Mouse (Mus musculus): ENCODE results near the gene Pgam5. TPM values are rescaled to one million over a fixed set of nuclear protein-coding genes. Genes with fewer than 3 reads are reported as not detected.

Pgam5 gene
- 6.4 and 16.1 TPM in 2 replicates for polyA plus RNA-seq (2012; ENCODE audit: low replicate concordance)

DNA sequence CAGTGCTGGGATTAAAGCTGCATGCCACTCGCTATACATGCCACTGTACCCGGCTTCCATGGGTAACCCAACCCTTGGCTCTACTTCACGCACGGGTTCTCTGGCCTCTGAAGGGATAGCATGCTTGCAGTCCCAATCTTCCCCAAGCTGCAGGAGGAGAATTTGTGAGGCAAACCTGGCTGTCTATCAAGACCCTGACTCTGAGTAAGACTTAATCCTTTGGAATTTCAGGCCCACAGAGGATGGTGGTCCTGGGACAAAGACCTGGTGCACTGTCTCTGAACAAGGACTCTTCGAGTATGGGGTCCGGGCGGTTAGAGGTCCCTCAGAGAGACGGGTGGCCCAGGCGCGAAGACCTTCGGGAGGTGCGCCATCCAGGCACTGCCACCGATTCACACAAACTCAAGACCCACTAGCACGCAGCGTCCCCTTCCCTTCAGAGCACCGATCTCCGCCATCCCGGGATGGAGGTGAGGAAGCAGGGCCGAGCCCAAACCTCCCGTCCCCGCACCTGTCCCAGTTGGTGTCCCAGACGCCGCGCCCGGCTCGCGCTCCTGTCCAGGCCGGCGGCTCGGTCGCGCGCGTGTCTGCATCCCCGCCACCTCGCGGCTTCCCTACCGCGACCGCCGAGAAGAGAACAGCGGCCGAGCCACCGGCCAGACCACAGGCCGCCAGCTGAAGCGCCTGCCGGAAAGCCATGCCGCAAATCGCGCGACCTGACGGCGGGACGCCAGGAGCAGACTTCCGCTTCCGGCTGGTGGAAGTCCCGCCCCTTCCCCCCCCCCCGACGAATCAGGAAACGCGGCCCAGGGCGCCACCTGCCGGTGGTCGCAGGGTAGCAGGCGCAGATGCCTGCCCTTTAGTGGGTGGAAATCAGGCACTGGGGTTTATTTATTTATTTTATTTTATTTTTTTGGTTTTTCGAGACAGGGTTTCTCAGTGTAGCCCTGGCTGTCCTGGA lies at the start of gene Pgam5:
Pgam5 (minus strand) TSS at position 773 of the 961 bp plus-strand sequence.

DNA sequence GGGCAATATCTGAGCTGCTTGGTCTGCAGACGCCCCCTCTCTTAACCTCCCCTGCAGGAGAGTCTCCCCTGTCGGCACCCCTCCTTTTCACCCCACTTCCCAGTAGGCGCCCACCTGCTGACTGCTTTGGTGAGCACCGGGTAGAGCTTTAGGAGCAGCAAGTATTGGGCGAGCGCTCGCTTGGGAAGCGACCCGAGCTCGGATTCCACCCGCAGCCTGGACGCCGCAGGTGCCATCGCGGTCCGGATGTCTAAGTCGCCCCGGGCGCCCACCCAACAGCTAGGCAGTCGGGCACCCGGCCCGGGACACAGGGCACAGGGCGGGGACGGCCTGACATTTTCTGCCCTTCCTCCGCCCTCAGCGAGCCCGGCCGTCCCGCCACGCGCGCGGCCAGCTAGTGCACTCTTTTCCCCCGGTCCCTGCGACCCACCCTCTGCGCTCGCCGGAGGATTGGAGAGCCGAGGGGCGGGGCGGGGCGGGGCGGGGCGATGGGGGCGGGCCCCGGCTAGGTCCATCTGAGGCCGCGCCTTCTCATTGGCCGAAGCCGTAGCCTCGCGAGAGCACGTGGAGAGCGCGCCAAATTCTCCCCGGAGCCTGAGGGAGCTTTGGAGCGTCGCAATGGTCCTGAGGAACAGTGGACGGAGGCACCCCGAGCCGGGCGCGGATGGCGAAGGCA lies 16.2 kb upstream of the Pgam5 start, which contains the start of the genes Pxmp2 and Pole:
Pxmp2 (minus strand) TSS at position 417 of the 676 bp plus-strand sequence.
Pole (plus strand) TSS at position 537 of the 676 bp plus-strand sequence.

DNA sequence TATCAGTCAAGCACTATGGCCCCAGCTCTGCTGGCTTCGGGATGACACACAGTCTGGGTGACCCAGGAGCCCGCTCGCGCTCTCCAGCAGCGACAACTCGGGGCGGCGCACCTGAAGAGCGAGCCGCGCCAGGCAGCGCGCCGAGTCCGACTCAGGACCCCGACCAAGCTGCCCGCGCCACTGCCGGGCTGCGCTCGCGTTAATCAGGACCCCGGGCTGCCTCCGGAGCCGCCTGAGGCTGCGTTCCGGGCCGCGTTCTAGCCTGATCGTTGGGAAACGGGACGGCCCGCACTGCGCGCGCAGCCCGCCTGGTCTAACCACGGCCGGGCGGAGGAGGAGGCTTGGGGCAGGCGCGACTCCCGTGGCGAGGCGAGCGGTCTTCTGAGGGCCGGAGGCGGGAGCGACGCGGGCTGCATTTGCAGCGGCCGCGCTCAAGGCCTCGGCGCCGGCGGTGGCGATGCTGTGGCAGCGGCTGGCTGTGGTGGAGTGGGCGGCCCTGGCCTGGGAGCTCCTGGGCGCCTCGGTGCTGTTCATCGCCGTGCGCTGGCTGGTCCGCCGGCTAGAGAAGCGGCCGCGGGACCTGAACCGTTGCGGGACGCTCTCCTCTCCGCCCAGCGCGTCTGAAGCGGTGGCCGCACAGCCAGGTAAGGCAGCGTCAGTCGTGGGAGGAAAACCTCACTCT lies 38.8 kb downstream of the Pgam5 start, which contains the start of gene Ankle2:
Ankle2 (plus strand) TSS at position 225 of the 682 bp plus-strand sequence.

Other genes starting within 250 kb of the Pgam5 start
- gene Gm17655, start 197.4 kb downstream of the Pgam5 start, polyA plus RNA-seq (2012; ENCODE audit: low replicate concordance) = not detected in 2 replicates
- gene Gm35315, start 175.5 kb downstream of the Pgam5 start, polyA plus RNA-seq (2012; ENCODE audit: low replicate concordance) = 0.16 TPM in 1 of 2 replicates, not detected in the other
- 0.07 and 0.09 TPM in 2 replicates for gene Plcxd1, start 169.9 kb downstream of the Pgam5 start, polyA plus RNA-seq (2012; ENCODE audit: low replicate concordance)
- gene Gtpbp6, start 161.7 kb downstream of the Pgam5 start, polyA plus RNA-seq (2012; ENCODE audit: low replicate concordance) = 42.7 and 89.3 TPM in 2 replicates
- 0.71 and 0.83 TPM in 2 replicates for gene Zfp605, start 159.8 kb downstream of the Pgam5 start, polyA plus RNA-seq (2012; ENCODE audit: low replicate concordance)
- gene Chfr, start 134.1 kb downstream of the Pgam5 start, polyA plus RNA-seq (2012; ENCODE audit: low replicate concordance) = 38.6 and 84.7 TPM in 2 replicates
- gene Golga3, start 93.2 kb downstream of the Pgam5 start, polyA plus RNA-seq (2012; ENCODE audit: low replicate concordance) = 0.50 and 3.7 TPM in 2 replicates
- 5.8 and 7.4 TPM in 2 replicates for gene Ankle2, start 38.9 kb downstream of the Pgam5 start, polyA plus RNA-seq (2012; ENCODE audit: low replicate concordance)
- gene Pxmp2, start 16.3 kb upstream of the Pgam5 start, polyA plus RNA-seq (2012; ENCODE audit: low replicate concordance) = 33.1 and 41.7 TPM in 2 replicates
- 13.2 and 14.5 TPM in 2 replicates for gene Pole, start 16.4 kb upstream of the Pgam5 start, polyA plus RNA-seq (2012; ENCODE audit: low replicate concordance)
- gene P2rx2, start 73.3 kb upstream of the Pgam5 start, polyA plus RNA-seq (2012; ENCODE audit: low replicate concordance) = not detected in 2 replicates
- not detected in 2 replicates for gene Lrcol1, start 74.8 kb upstream of the Pgam5 start, polyA plus RNA-seq (2012; ENCODE audit: low replicate concordance)
- gene Fbrsl1, start 178.6 kb upstream of the Pgam5 start, polyA plus RNA-seq (2012; ENCODE audit: low replicate concordance) = 105 and 214 TPM in 2 replicates

Data from leukemia stem cell, adult 10-12 weeks (primary cell).